Mouse (Mus musculus) spleen, adult 12 weeks (tissue): ENCODE measurements at regions not wholly inside any gene's neighbourhood (a gene's known extent, or its start where the extent isn't known, plus 50 kb on each side); places are given as distances from the start of the nearest gene placed in this dataset.

Source experiments
- DNase-seq: peaks from one replicate; pipeline ENCODE4 v3.0.0; 2022; ENCODE audit warnings: low spot score

DNA sequence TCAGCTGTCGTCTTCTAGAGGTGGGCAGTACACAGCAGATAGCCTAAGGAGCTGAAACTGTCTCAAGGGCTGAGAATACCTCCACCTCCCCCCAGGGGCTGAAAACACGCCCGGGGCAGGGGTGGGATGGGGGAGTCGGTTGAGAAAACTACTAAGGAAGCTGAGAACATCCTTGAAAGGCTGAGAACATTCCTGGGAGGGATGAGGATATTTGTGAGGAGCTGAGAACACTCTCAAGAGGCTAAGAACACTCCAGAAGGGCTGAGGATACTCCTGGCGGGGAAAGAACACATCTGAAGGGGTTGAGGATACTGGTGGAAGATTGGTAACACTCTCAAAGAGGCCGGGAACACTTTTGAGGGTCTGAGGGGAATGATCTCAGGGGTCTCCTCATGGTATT lies 81.3 kb upstream of the Gm9887 start:
- no peak for DNase-seq

- no peak for DNase-seq
These were observed 80.7 kb upstream of the Gm9887 start for GRCm38 (mm10) chr12:69452986-69453385.

GRCm38 (mm10) chr12:69451110-69451509 lies 78.9 kb upstream of the Gm9887 start:
- DNase-seq, result no peak

DNA sequence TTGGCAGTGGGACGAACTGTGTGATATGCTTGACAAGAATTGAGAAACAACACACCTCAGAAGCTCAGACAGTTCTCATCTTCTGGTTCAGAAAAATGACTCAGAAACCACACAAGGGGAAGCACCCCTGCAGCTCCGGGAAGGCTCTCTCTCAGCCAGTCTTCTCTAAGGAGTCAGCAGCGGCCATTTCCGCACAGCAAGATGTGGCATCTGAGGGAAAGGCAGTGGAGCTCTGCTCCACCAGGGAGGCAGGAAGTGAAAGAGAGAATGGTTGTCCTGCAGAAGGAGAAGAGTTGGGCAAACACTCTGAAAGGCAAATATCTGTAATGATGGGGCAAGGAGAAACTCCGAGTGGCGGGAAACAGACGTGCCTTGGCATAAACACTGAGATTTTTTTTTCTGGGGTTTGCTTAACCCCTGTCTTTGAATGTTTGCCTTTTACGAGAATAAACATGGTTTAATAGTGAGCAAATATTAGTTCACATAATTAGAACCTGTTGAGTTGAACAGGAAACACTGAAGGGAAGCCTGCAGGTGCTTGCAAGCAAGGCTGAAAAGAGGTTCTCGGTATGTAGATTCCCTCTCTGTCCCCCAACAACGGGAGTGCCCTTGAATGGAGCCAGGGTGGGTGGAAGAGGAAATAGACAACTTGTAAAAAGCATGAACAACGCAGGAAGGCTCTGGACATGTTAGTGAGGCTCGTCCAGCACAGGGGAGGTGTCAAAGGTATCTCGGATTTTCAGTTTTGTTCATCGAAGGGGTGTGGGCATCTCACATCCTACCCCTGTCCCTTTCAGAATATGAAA lies 75.9 kb upstream of the Gm9887 start:
- peak; percentile 40 for DNase-seq

GRCm38 (mm10) chr12:69447322-69447827 lies 75.1 kb upstream of the Gm9887 start:
- no peak for DNase-seq

DNA sequence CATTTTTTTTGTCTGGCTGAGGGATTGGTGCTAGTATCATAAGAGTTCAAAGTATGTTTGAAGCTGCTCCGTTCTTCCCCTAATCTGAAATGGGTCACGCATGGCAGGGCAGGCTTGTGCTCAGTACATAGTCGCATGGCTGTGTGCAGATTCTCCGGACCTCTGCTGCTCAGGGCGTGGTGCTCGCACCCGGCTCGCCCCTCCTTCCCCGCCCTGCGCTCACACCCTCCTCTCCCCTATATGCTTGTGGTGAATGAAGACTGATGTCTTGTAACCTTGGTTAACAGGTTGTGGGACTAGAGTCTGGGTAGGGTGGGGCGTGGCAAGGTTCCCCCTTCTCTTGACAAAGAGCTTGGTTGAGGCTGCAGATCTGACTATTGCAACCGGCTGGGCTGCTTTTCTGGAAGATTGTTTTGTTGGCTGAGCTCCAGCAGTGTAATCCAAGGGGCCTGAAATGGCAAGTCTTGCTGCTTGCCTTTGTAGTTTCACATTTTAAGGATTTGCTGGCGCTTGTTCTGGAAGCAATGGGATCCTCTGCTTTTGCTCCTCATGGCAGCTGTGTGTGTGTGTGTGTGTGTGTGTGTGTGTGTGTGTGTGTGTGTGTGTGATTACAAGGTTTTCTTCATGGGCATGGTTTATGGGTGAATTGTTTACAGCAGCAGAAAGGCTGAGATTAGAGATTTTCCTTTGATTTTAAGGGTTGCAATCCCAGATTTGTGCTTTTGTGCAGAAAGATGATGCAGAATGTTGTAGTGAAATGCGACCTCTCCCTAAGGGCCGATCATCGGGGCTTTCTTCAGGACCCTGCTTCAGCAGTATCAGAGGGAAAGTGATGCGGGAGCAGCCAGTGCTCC lies 74.4 kb upstream of the Gm9887 start:
- DNase-seq, result peak; percentile 47

DNA sequence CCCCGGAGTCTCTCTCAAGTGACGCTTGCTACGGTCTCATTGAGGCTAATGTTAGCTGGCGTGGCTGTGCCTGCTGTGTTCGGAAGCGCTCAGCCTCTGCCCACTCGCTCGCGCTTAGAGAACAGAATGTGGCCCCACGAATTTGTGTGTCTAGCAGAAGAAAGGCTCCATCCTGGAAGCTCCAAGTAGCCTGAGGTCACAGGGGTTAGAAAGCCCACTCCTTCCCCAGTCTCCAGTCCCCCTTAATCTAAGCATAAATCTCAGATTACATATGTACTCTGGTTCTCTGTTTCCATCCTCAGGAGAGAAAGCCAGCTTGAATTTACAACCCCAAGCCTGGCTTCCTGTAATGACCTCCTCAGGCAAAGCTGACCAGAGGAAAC lies 73.8 kb upstream of the Gm9887 start:
- DNase-seq, result no peak

- no peak for DNase-seq
These were observed 70.1 kb upstream of the Gm9887 start for GRCm38 (mm10) chr12:69442321-69442720.

- no peak for DNase-seq
These were observed 69.5 kb upstream of the Gm9887 start for GRCm38 (mm10) chr12:69441764-69442163.

- DNase-seq, result no peak
These were observed 66.0 kb upstream of the Gm9887 start for GRCm38 (mm10) chr12:69438271-69438670.

DNA sequence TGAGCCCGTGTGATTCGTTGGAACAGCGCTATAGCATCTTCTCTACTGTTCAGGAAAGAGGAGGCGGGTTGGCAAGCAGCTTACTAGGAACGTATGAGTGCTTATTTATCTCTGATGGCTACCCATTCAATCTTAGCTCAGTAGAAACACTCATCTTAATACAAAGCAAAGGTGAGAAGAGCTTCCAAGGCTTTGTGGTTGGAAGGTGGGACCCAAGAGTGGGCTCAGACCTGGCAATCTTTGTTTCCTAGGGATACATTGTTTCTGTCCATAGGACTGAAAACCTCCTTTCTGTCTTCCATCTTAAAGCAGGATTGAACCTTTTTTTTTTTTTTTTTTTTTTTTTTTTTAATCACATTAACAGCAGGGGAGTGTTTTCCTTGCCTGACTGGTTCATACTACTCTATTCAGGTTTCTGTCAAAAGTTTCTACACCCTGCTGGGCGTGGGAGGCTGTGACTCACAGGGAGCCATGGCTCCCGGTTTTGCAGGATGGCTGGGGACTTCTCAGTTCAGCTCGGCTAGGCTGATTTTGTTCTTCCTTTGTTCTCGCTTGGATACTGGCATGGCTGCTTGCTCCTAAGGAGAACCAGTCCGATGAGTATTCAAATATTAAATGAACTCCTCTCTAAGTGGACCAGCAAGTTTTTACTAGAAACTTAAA lies 64.7 kb upstream of the Gm9887 start:
- no peak for DNase-seq

- DNase-seq, result no peak
These were observed 62.1 kb upstream of the Gm9887 start for GRCm38 (mm10) chr12:69434315-69434714.

DNA sequence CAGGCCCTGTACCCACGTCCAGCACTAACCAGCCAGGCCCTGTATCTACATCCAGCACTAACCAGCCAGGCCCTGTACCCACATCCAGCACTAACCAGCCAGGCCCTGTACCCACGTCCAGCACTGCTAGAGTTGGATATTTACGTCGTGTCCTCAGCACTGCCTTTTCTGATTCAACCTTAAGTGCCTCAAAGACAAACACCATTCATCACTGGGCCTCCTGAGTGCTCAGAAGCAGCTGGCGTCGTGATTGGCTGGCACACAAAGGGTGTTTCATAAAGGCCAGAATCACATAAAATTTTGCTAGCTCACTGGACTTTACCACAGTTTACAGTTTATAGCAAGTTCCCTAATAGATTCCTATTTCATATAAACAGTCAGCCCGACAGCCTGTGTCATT lies 59.8 kb upstream of the Gm9887 start:
- DNase-seq, result no peak

- no peak for DNase-seq
These were observed 55.9 kb upstream of the Gm9887 start for GRCm38 (mm10) chr12:69428108-69428507.

GRCm38 (mm10) chr12:69425610-69426009 lies 53.4 kb upstream of the Gm9887 start:
- no peak for DNase-seq

DNA sequence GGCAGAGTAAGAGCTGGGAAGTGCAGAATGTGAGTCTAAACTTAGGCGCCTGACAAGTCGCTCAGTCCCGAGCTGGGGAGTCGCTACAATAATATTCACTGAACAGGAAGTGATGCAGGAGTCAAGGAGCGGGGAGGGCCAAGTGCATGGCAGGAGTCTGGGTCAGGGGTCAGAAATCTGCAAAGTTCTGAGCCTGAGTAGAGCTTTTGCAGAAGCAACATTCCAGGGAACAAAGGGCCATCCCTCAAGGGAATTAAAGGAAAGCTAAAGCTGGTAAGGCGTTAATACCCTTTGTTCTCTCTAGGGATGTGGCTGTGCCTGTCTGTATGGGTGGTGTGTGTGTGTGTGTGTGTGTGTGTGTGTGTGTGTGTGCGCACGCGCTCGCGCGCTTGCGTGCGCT lies 52.7 kb upstream of the Gm9887 start:
- no peak for DNase-seq
